Mouse (Mus musculus) forebrain, postnatal 0 days (tissue): ENCODE measurements around the gene Megf8. TPM values are rescaled to one million over a fixed set of nuclear protein-coding genes. Genes with fewer than 3 reads are reported as not detected.

Experiments
- ATAC-seq: fragments of 200-750 bp; cut with Nextera tagmentation; 2 replicates; pipeline ENCODE4 v1.8.0; 2017; ENCODE audit warnings: mild to moderate bottlenecking, moderate library complexity
- DNase-seq: peaks from one replicate; pipeline ENCODE4 v3.0.0-alpha.2; 2015
- H3K27ac ChIP-seq: fragments of 300-500 bp; sonication (generic); 2 replicates; pipeline ENCODE4 v1.5.1; 2014; ENCODE audit warnings: low read depth, mild to moderate bottlenecking, antibody characterized with exemption, low read length, moderate library complexity, mixed read lengths
- H3K27me3 ChIP-seq: fragments of 300-500 bp; sonication (generic); 2 replicates; pipeline ENCODE4 v1.6.1; 2014; ENCODE audit warnings: mild to moderate bottlenecking, low read length, mixed read lengths; ENCODE audit not compliant: insufficient read depth
- H3K36me3 ChIP-seq: fragments of 300-500 bp; sonication (generic); 2 replicates; pipeline ENCODE4 v1.6.1; 2014; ENCODE audit warnings: mild to moderate bottlenecking, moderate library complexity; ENCODE audit not compliant: insufficient read depth
- H3K4me1 ChIP-seq: fragments of 300-500 bp; sonication (generic); 2 replicates; pipeline ENCODE4 v1.6.1; 2014; ENCODE audit warnings: antibody characterized with exemption; ENCODE audit not compliant: insufficient read depth
- H3K4me2 ChIP-seq: fragments of 300-500 bp; sonication (generic); 2 replicates; pipeline ENCODE4 v1.6.1; 2014; ENCODE audit warnings: low read depth, mild to moderate bottlenecking, moderate library complexity
- H3K4me3 ChIP-seq: fragments of 300-500 bp; sonication (generic); 2 replicates; pipeline ENCODE4 v1.5.1; 2014; ENCODE audit warnings: low read depth, low read length, mixed read lengths
- H3K9ac ChIP-seq: fragments of 300-500 bp; sonication (generic); 2 replicates; pipeline ENCODE4 v1.6.1; 2014; ENCODE audit warnings: mild to moderate bottlenecking
- H3K9me3 ChIP-seq: fragments of 300-500 bp; sonication (generic); 2 replicates; pipeline ENCODE4 v1.6.1; 2016; ENCODE audit warnings: low read length
- CTCF ChIP-seq: sonication (generic); IDR thresholded peaks from 2 replicates; pipeline ENCODE4 v1.5.1; 2016; ENCODE audit warnings: antibody characterized with exemption, control low read depth, low read depth
- WGBS: fragments of 180-500 bp; shearing (Covaris S2); extraction: QIAGEN DNeasy Blood & Tissue Kit; methylation state at CpG from one replicate; pipeline ENCODE4 v1.1.7; 2014; 5-methylcytosine and 5-hydroxymethylcytosine counted together
- polyA plus RNA-seq: library from polyadenylated mRNA; unstranded; fragments of >200 nt; fragmentation: Nextera tagmentation; extraction: Ambion mirVana; gene quantifications from 2 replicates; pipeline ENCODE4 v1.2.1, GENCODE M21; 2015
- total RNA-seq: library from RNA; depleted of rRNA; stranded (reverse); fragments of >200 nt; gene quantifications from 2 replicates; pipeline ENCODE4 v1.2.3, GENCODE M21; 2014

The Megf8 gene
- total and polyA plus RNA-seq, 2 experiments from 2014 or later: 12.8 to 67.8 TPM

DNA sequence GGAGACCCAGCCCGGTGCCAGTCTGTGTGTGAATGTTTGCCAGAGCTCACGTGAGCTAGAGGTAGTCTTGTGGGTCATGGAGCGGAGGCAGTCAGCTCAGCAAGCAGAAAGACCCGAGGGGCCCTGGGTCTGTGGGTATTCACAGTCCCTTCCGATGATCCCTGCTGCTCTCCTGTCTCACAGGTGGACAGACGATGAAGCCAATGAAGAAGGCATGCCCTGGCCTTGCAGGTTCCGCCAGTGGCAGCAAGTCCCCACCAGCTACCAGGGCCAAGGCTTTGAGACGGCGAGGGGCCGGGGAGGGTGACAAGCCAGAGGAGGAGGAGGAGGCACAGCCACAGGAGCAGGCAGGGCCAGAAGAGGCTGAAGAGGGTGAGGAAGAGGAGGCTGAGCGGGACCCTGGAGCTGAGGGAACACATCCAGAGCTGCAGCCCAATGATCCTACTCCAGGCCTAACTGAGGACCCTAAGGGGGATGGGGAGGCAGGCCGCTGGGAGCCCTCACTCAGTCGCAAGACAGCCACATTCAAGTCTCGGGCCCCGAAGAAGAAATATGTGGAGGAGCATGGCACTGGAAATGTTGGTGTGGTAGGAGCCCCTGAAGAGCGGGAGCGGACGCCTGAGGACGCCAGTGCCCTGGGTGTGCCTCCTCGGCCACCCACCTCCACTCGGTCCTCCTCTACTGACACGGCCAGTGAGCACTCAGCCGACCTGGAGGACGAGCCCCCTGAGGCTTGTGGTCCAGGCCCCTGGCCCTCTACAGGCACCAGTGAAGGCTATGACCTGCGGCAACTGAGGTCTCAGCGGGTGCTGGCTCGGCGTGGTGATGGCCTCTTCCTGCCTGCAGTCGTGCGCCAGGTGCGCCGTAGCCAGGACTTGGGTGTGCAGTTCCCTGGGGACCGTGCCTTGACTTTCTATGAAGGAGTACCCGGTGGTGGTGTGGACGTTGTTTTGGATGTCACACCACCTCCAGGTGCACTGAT is 46.0 kb upstream of the Megf8 start:
- peaks cover 34% of the 10 kb centered on the region for H3K36me3 ChIP-seq
- no peaks in the 10 kb centered on the region for H3K27me3 ChIP-seq
- H3K4me1 ChIP-seq: peaks cover 14% of the 10 kb centered on the region
- no peak overlapping the region for H3K4me3 ChIP-seq
- WGBS: 91% methylated on average over 35 of the region's 35 CpGs
- DNase-seq: no peak
- H3K4me2 ChIP-seq: no peak overlapping the region
- TF ChIP-seq CTCF: no peak
- H3K9ac ChIP-seq: no peak overlapping the region
- no peak overlapping the region for H3K27ac ChIP-seq
- no peaks in the 10 kb centered on the region for H3K9me3 ChIP-seq
- no peak for ATAC-seq

DNA sequence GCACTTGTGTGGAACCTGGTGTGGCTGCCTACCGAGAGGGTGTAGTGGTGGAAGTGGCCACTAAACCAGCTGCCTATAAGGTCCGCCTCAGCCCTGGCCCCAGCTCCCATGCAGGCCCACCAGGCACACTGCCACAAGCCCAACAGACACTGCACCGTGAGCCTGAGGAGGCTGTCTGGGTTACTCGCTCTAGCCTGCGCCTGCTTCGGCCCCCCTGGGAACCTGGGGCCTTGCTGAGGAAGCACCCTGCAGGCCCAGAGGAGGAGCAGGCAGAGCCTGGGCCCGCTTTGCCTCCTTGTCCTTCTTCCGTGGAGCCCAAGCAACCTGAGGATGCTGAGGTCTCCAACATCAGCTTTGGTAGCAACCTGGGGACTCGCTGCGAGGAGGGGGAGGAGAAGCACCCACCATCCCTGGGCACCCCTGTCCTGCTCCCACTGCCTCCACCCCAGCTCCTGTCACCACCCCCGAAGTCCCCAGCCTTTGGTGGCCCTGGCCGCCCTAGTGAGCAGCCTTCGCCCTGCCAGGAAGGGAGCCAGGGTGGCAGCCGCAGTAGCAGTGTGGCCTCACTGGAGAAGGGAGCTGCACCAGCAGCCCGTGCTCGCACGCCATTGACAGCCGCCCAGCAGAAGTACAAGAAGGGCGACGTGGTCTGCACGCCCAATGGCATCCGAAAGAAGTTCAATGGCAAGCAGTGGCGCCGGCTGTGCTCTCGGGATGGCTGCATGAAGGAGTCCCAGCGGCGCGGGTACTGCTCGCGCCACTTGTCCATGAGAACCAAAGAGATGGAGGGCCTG is 45.1 kb upstream of the Megf8 start:
- 90% methylated on average over 30 of the region's 30 CpGs for WGBS
- no peak overlapping the region for H3K27ac ChIP-seq
- DNase-seq (no peak), ATAC-seq (no peak)
- H3K4me1 ChIP-seq: peaks cover 14% of the 10 kb centered on the region
- H3K9ac ChIP-seq: no peak overlapping the region
- H3K4me3 ChIP-seq: no peak overlapping the region
- H3K27me3 ChIP-seq: no peaks in the 10 kb centered on the region
- H3K4me2 ChIP-seq: no peak overlapping the region
- TF ChIP-seq CTCF: no peak
- H3K9me3 ChIP-seq: no peaks in the 10 kb centered on the region
- peaks cover 34% of the 10 kb centered on the region for H3K36me3 ChIP-seq

DNA sequence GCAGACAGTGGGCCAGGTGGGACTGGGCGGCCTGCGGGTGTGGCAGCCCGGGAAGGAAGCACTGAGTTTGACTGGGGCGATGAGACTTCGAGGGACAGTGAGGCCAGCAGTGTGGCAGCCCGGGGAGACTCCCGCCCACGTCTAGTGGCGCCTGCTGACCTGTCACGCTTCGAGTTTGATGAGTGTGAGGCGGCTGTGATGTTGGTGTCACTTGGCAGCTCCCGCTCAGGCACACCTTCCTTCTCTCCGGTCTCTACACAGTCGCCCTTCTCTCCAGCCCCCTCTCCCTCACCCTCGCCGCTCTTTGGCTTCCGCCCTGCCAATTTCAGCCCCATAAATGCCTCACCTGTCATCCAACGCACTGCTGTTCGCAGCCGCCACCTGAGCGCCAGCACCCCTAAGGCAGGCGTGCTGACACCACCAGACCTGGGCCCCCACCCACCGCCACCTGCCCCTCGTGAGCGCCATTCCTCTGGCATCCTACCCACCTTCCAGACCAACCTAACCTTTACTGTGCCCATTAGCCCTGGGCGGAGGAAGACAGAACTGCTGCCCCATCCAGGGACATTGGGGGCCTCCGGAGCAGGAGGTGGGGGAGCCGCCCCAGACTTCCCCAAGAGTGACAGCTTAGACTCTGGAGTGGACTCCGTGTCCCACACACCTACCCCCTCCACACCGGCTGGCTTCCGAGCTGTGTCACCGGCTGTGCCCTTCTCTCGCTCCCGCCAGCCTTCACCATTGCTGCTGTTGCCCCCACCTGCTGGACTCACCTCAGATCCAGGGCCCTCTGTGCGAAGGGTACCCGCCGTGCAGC is 44.3 kb upstream of the Megf8 start:
- TF ChIP-seq CTCF: no peak
- Histone ChIP-seq H3K27ac (no peak overlapping the region), H3K9me3 (no peaks in the 10 kb centered on the region), H3K4me3 (no peak overlapping the region), H3K4me2 (no peak overlapping the region), H3K36me3 (peaks cover 34% of the 10 kb centered on the region), H3K9ac (no peak overlapping the region), H3K4me1 (peaks cover 18% of the 10 kb centered on the region), H3K27me3 (no peaks in the 10 kb centered on the region)
- DNase-seq (no peak), ATAC-seq (no peak)
- WGBS: 89% methylated on average over 38 of the region's 38 CpGs

DNA sequence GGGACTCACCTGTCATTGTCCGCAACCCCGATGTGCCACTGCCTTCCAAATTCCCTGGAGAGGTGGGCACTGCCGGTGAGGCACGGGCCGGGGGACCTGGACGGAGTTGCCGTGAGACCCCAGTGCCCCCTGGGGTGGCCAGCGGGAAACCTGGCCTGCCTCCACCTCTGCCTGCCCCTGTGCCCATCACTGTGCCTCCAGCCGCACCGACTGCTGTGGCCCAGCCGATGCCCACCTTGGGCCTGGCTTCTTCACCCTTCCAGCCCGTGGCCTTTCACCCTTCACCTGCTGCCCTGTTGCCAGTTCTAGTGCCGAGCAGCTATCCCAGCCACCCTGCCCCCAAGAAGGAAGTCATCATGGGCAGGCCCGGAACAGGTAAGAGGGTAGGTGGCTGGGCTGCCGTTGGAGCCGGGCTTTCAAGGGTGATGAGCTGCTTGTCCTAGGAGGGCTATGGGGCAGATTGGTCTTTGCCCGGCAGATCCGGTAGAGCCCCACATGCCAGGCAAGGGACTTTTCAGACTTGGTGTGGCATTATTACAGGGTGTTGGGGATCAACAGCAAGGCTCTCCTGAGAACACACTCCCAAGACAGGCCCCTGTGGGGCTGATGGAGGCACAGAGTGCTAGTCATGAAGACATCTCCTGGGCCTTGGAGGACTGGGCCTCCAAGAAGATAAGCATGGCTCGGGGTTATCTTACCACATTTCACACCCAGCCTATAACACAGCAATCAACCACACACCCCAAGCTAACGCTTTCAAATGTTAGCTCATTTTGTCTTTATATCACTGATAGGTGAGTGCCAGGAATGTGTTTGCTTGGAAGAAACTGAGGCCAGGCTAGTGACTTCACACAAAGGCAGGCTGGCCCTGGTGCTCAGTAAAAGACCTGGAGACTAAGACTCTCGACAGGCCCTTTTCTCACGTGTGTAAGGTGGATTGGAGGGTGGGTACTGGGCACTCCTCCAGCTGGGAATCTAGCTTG is 43.4 kb upstream of the Megf8 start:
- DNase-seq: no peak

DNA sequence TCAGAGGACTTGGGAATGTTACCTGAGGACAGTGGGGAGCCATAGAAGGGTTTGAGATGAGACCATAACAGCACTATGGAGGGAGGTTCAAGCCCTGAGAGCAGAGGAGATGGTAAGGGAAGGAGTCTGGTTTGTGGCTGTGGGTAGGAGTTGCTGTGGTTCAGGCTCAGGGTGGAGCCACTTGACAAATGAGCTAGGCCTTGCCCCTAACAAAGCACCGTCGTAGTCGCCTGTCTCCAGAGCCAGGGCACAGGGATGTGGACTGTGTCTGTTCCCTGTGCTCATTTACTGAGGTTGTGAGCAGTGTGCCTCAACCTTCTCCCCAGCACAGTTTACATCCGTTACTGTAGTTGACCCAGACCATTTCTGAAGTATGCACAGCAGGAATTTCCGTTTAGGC is 42.4 kb upstream of the Megf8 start:
- ATAC-seq (no peak), DNase-seq (no peak)
- H3K4me3 ChIP-seq: no peak overlapping the region
- no peak for TF ChIP-seq CTCF
- peaks cover 34% of the 10 kb centered on the region for H3K36me3 ChIP-seq
- H3K27ac ChIP-seq: no peak overlapping the region
- 61% methylated on average over 5 of the region's 5 CpGs for WGBS
- peaks cover 14% of the 10 kb centered on the region for H3K4me1 ChIP-seq
- 0 out of 2 replicates have a peak overlapping the region, but pooled peaks have one; percentile 2 for H3K9ac ChIP-seq
- H3K27me3 ChIP-seq: no peaks in the 10 kb centered on the region
- no peaks in the 10 kb centered on the region for H3K9me3 ChIP-seq
- H3K4me2 ChIP-seq: no peak overlapping the region

More for the DNA sequence above, 43.4 kb upstream of the Megf8 start:
- peaks cover 21% of the 10 kb centered on the region for H3K4me1 ChIP-seq
- no peaks in the 10 kb centered on the region for H3K27me3 ChIP-seq
- H3K9me3 ChIP-seq: no peaks in the 10 kb centered on the region
- no peak overlapping the region for H3K4me2 ChIP-seq
- WGBS: 90% methylated on average over 22 of the region's 22 CpGs
- no peak for ATAC-seq
- H3K9ac ChIP-seq: 0 out of 2 replicates have a peak overlapping the region, but pooled peaks have one; percentile 2
- no peak overlapping the region for H3K4me3 ChIP-seq
- no peak for TF ChIP-seq CTCF
- H3K27ac ChIP-seq: no peak overlapping the region
- peaks cover 34% of the 10 kb centered on the region for H3K36me3 ChIP-seq
